Mouse (Mus musculus) cortical plate, adult 2 months (tissue): Measurements from ENCODE around the gene Itpk1.

Source experiments
- CTCF ChIP-seq: fragments of 200-500 bp; IDR thresholded peaks from 2 replicates; pipeline ENCODE4 v1.5.1; 2011; ENCODE audit warnings: mild to moderate bottlenecking, control low read depth, low read length; ENCODE audit not compliant: insufficient read depth; ENCODE audit errors: extremely low read depth
- POLR2A ChIP-seq: fragments of 200-500 bp; IDR thresholded peaks from 2 replicates; pipeline ENCODE4 v1.6.1; 2011; ENCODE audit warnings: mild to moderate bottlenecking, low read length, control low read depth; ENCODE audit not compliant: insufficient read depth; ENCODE audit errors: extremely low read depth

DNA sequence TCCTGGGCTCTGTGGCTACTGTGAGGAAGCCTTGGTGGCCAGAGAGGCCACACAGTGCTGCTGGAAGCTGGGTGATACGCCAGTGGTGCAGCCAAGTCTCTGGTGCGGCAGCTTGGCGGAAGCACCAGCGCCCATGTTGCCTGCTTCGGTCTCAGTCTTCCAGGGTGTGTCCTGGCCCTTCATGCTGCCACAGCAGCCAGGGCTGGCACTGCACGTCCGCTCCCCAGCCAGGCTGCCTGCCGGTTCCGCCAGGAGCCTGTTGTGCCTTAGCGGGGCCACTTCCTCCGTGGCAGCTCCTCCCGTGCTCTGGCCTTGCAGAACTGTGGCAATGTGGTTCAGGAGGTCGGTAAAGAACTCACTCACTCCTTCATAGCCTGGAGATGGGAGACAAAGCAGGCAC is 134.6 kb downstream of the Itpk1 start:
- no peak for TF ChIP-seq CTCF
- TF ChIP-seq POLR2A = no peak
